Mouse (Mus musculus) liver, embryonic 14.5 days (tissue): ENCODE data around the gene Mgat4d.

Experiments
- CTCF ChIP-seq: IDR thresholded peaks from 2 replicates; pipeline ENCODE4 v1.5.1; 2016; ENCODE audit warnings: antibody characterized with exemption, low read depth, control low read depth
- EP300 ChIP-seq: IDR thresholded peaks from 2 replicates; pipeline ENCODE4 v1.6.1; 2016; ENCODE audit warnings: antibody characterized with exemption, low read depth

- TF ChIP-seq CTCF (no peak), EP300 (no peak)
These were observed 31.9 kb downstream of the Mgat4d start for GRCm38 (mm10) chr8:83380141-83380540.
